Mouse (Mus musculus): ENCODE data around the gene Ehmt1. TPM values are rescaled to one million over a fixed set of nuclear protein-coding genes. Genes with fewer than 3 reads are reported as not detected.
A peak's percentile ranks its signal among the peaks of the same experiment; 100 is the strongest.

The Ehmt1 gene
- polyA plus RNA-seq, 1 experiment from 2014 or later = 126 TPM

DNA sequence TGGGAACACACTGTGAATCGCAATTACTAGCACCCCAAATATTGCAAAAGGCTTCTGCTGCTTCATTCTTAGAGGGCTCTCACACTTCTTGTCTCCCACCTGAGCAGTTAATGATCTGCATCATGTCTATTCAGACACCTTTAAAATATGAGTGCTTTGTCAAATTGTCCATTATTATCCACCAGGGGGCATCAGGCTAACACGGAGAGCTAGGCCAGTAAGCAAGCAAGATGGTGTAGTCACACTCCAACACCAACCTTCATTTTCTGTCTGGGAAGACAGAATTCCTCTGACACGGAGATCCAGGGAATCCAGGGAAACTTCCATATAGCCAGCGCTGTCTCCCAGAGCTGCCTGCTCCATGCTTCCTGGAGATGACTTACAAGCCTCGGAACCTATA, 67.0 kb downstream of the Ehmt1 start:
- H3K4me2 ChIP-seq = no peak overlapping the region
- no peaks in the 10 kb centered on the region for H3K9me3 ChIP-seq
- no peak for ATAC-seq (ENCODE audit: low FRiP score)
- H3K27ac ChIP-seq = no peak overlapping the region
- H3K36me3 ChIP-seq = peaks cover 71% of the 10 kb centered on the region
- WGBS = 71% methylated on average over 5 of the region's 5 CpGs
- no peak overlapping the region for H3K4me3 ChIP-seq
- H3K27me3 ChIP-seq = no peaks in the 10 kb centered on the region
- no peak overlapping the region for H3K9ac ChIP-seq
- H3K4me1 ChIP-seq (replicated peaks) = no peaks in the 10 kb centered on the region

- ATAC-seq (ENCODE audit: low FRiP score) = no peak
- no peaks in the 10 kb centered on the region; the same call in 1 of the 2 replicates for H3K4me1 ChIP-seq (replicated peaks)
- no peak overlapping the region for H3K9ac ChIP-seq
- WGBS = 100% methylated on average over 1 of the region's 1 CpGs
- no peaks in the 10 kb centered on the region for H3K27me3 ChIP-seq
- peaks cover 54% of the 10 kb centered on the region for H3K36me3 ChIP-seq
- no peak overlapping the region for H3K4me2 ChIP-seq
- H3K9me3 ChIP-seq = no peaks in the 10 kb centered on the region
- H3K4me3 ChIP-seq = no peak overlapping the region
- H3K27ac ChIP-seq = no peak overlapping the region
Observed at GRCm38 (mm10) chr2:24846557-24846956, 72.9 kb downstream of the Ehmt1 start.

- Histone ChIP-seq H3K4me2 (no peak overlapping the region), H3K27me3 (no peaks in the 10 kb centered on the region), H3K27ac (no peak overlapping the region), H3K9ac (no peak overlapping the region), H3K9me3 (no peaks in the 10 kb centered on the region), H3K4me3 (no peak overlapping the region), H3K4me1 (replicated peaks) (no peaks in the 10 kb centered on the region; the same call in 1 of the 2 replicates), H3K36me3 (peaks cover 55% of the 10 kb centered on the region)
- WGBS = 83% methylated on average over 1 of the region's 1 CpGs
- no peak for ATAC-seq (ENCODE audit: low FRiP score)
Observed at GRCm38 (mm10) chr2:24845256-24845655, 74.2 kb downstream of the Ehmt1 start.

DNA sequence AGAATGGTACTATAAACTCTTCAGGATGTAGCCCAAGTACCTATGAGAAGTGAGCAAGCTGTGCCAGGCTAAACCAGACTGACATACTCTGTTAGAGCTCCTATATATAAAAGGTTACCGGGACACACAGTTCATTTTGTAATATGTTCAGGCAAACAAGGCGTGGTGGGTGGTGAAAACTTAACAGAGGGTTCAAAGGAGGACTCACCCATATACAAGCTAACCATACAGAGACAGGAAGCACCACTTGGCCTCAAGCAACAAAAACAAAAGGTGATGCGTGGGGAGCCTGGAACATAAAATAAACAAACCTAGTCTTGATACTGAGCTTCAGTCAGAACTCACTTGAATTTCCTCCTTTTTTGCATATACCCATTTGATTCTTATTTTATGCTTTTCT, 88.8 kb downstream of the Ehmt1 start:
- no peak for ATAC-seq (ENCODE audit: low FRiP score)
- H3K9me3 ChIP-seq = no peaks in the 10 kb centered on the region
- no peak overlapping the region for H3K4me3 ChIP-seq
- 88% methylated on average over 3 of the region's 3 CpGs for WGBS
- H3K27ac ChIP-seq = no peak overlapping the region
- H3K9ac ChIP-seq = no peak overlapping the region
- H3K36me3 ChIP-seq = peaks cover 48% of the 10 kb centered on the region
- no peaks in the 10 kb centered on the region for H3K27me3 ChIP-seq
- H3K4me2 ChIP-seq = no peak overlapping the region
- H3K4me1 ChIP-seq (replicated peaks) = no peaks in the 10 kb centered on the region

GRCm38 (mm10) chr2:24809746-24810145, 109.7 kb downstream of the Ehmt1 start:
- Histone ChIP-seq H3K27ac (no peak overlapping the region), H3K9me3 (no peaks in the 10 kb centered on the region), H3K4me2 (no peak overlapping the region), H3K27me3 (no peaks in the 10 kb centered on the region), H3K4me1 (replicated peaks) (no peaks in the 10 kb centered on the region), H3K4me3 (no peak overlapping the region), H3K9ac (no peak overlapping the region), H3K36me3 (peaks cover 78% of the 10 kb centered on the region)
- WGBS = 95% methylated on average over 3 of the region's 3 CpGs
- no peak for ATAC-seq (ENCODE audit: low FRiP score)

GRCm38 (mm10) chr2:24807691-24808090, 111.7 kb downstream of the Ehmt1 start:
- Histone ChIP-seq H3K4me3 (no peak overlapping the region), H3K4me2 (no peak overlapping the region), H3K9me3 (no peaks in the 10 kb centered on the region), H3K27ac (0 out of 2 replicates have a peak overlapping the region, but pooled peaks have one; percentile 4), H3K4me1 (replicated peaks) (no peaks in the 10 kb centered on the region), H3K36me3 (peaks cover 81% of the 10 kb centered on the region), H3K9ac (no peak overlapping the region), H3K27me3 (no peaks in the 10 kb centered on the region)
- no peak for ATAC-seq (ENCODE audit: low FRiP score)
- 85% methylated on average over 10 of the region's 10 CpGs for WGBS

GRCm38 (mm10) chr2:24807036-24807435, 112.4 kb downstream of the Ehmt1 start:
- peaks cover 81% of the 10 kb centered on the region for H3K36me3 ChIP-seq
- H3K4me1 ChIP-seq (replicated peaks) = no peaks in the 10 kb centered on the region
- no peak overlapping the region for H3K9ac ChIP-seq
- ATAC-seq (ENCODE audit: low FRiP score) = no peak
- no peak overlapping the region for H3K4me3 ChIP-seq
- no peaks in the 10 kb centered on the region for H3K27me3 ChIP-seq
- H3K4me2 ChIP-seq = no peak overlapping the region
- 91% methylated on average over 3 of the region's 3 CpGs for WGBS
- no peaks in the 10 kb centered on the region for H3K9me3 ChIP-seq
- no peak overlapping the region for H3K27ac ChIP-seq

- no peak overlapping the region for H3K4me2 ChIP-seq
- no peaks in the 10 kb centered on the region for H3K27me3 ChIP-seq
- no peak overlapping the region for H3K27ac ChIP-seq
- no peaks in the 10 kb centered on the region for H3K4me1 ChIP-seq (replicated peaks)
- H3K36me3 ChIP-seq = peaks cover 82% of the 10 kb centered on the region
- H3K9ac ChIP-seq = no peak overlapping the region
- H3K9me3 ChIP-seq = no peaks in the 10 kb centered on the region
- 82% methylated on average over 6 of the region's 6 CpGs for WGBS
- H3K4me3 ChIP-seq = no peak overlapping the region
- no peak for ATAC-seq (ENCODE audit: low FRiP score)
Observed at GRCm38 (mm10) chr2:24806143-24806542, 113.3 kb downstream of the Ehmt1 start.

GRCm38 (mm10) chr2:24805621-24806020, 113.8 kb downstream of the Ehmt1 start:
- no peak overlapping the region for H3K4me2 ChIP-seq
- no peaks in the 10 kb centered on the region for H3K4me1 ChIP-seq (replicated peaks)
- no peak for ATAC-seq (ENCODE audit: low FRiP score)
- H3K36me3 ChIP-seq = peaks cover 82% of the 10 kb centered on the region
- H3K27me3 ChIP-seq = no peaks in the 10 kb centered on the region
- no peaks in the 10 kb centered on the region for H3K9me3 ChIP-seq
- whole genome bisulfite sequencing = 96% methylated on average over 4 of the region's 4 CpGs
- H3K4me3 ChIP-seq = no peak overlapping the region
- no peak overlapping the region for H3K27ac ChIP-seq
- H3K9ac ChIP-seq = no peak overlapping the region

DNA sequence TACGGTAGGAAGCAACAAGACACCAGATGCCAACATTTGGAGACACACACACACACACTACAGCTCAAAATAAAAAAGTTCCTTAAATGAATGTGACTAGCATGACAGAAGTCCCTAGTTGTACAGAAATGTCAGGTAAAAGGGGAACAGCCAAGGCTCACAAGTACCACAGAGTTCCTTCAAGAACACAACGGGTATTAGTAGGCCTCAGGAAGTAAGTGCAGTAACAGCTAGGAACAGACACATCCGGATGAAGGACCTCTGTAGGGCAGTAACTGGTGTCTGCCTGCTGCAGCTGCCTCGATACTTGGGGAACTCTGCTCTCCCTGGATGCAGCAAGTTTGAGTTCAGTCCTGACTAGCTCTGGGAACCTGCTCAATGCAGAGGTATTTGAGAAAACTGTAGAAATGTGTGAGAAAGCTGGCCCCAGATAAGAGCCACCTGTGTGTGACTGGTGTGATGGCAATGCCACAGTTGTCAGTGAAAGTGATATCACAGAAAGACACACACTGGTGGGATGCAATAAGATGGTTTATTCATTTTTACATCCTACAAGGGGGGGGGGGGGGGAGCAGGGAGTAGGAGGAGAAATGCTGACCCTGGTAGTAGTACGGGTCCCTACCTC, 122.5 kb downstream of the Ehmt1 start:
- no peaks in the 10 kb centered on the region for H3K27me3 ChIP-seq
- H3K9me3 ChIP-seq = no peaks in the 10 kb centered on the region
- no peak overlapping the region for H3K4me3 ChIP-seq
- H3K27ac ChIP-seq = no peak overlapping the region
- ATAC-seq (ENCODE audit: low FRiP score) = no peak
- H3K4me2 ChIP-seq = no peak overlapping the region
- H3K9ac ChIP-seq = no peak overlapping the region
- peaks cover 85% of the 10 kb centered on the region for H3K36me3 ChIP-seq
- H3K4me1 ChIP-seq (replicated peaks) = no peaks in the 10 kb centered on the region
- WGBS = 90% methylated on average over 5 of the region's 5 CpGs

- H3K27ac ChIP-seq = no peak overlapping the region
- no peak for ATAC-seq (ENCODE audit: low FRiP score)
- H3K9me3 ChIP-seq = 0 out of 2 replicates have a peak, but pooled peaks cover 3% of the 10 kb centered on the region
- H3K4me2 ChIP-seq = no peak overlapping the region
- no peaks in the 10 kb centered on the region for H3K4me1 ChIP-seq (replicated peaks)
- no peak overlapping the region for H3K4me3 ChIP-seq
- WGBS = 52% methylated on average over 4 of the region's 4 CpGs
- peaks cover 32% of the 10 kb centered on the region for H3K36me3 ChIP-seq
- H3K27me3 ChIP-seq = no peaks in the 10 kb centered on the region
- no peak overlapping the region for H3K9ac ChIP-seq
Observed at GRCm38 (mm10) chr2:24787250-24787649, 132.2 kb downstream of the Ehmt1 start.

- Histone ChIP-seq H3K27me3 (no peaks in the 10 kb centered on the region), H3K4me1 (replicated peaks) (peaks cover 8% of the 10 kb centered on the region), H3K9me3 (0 out of 2 replicates have a peak, but pooled peaks cover 3% of the 10 kb centered on the region), H3K27ac (no peak overlapping the region), H3K4me3 (no peak overlapping the region), H3K9ac (no peak overlapping the region), H3K4me2 (no peak overlapping the region), H3K36me3 (no peaks in the 10 kb centered on the region)
- WGBS = 53% methylated on average over 4 of the region's 4 CpGs
- no peak for ATAC-seq (ENCODE audit: low FRiP score)
Observed at GRCm38 (mm10) chr2:24781253-24781652, 138.2 kb downstream of the Ehmt1 start.

- ATAC-seq (ENCODE audit: low FRiP score) = no peak
- 18% methylated on average over 2 of the region's 5 CpGs for WGBS
- Histone ChIP-seq H3K4me1 (replicated peaks) (peaks cover 8% of the 10 kb centered on the region), H3K4me2 (no peak overlapping the region), H3K27me3 (no peaks in the 10 kb centered on the region), H3K27ac (no peak overlapping the region), H3K4me3 (no peak overlapping the region), H3K9me3 (no peaks in the 10 kb centered on the region), H3K36me3 (no peaks in the 10 kb centered on the region), H3K9ac (no peak overlapping the region)
Observed at GRCm38 (mm10) chr2:24776831-24777230, 142.6 kb downstream of the Ehmt1 start.
